Mouse (Mus musculus) gastrocnemius, postnatal 25 days (tissue): ENCODE measurements around the gene Tmcc2. TPM values are rescaled to one million over a fixed set of nuclear protein-coding genes. Genes with fewer than 3 reads are reported as not detected.

Source experiments
- DNase-seq: peaks from one replicate; pipeline ENCODE4 v3.0.0; 2022
- total RNA-seq, 2 experiments: library from RNA; stranded (reverse); gene quantifications; 1 replicate in 1 of 2; 2 replicates in 1 of 2; pipeline ENCODE4 v1.2.3; 2021

The Tmcc2 gene
- total RNA-seq, 2 experiments from 2014 or later: 23.3 to 25.1 TPM

GRCm38 (mm10) chr1:132315889-132316624 is 75.0 kb downstream of the Tmcc2 start, which contains the start of gene Nuak2:
Nuak2 (plus strand) TSS chr1:132316126.
- peak; percentile 86 for DNase-seq

- DNase-seq: no peak
Observed at GRCm38 (mm10) chr1:132312703-132313102, 78.4 kb downstream of the Tmcc2 start.

GRCm38 (mm10) chr1:132312043-132312442 is 79.0 kb downstream of the Tmcc2 start:
- no peak for DNase-seq

DNA sequence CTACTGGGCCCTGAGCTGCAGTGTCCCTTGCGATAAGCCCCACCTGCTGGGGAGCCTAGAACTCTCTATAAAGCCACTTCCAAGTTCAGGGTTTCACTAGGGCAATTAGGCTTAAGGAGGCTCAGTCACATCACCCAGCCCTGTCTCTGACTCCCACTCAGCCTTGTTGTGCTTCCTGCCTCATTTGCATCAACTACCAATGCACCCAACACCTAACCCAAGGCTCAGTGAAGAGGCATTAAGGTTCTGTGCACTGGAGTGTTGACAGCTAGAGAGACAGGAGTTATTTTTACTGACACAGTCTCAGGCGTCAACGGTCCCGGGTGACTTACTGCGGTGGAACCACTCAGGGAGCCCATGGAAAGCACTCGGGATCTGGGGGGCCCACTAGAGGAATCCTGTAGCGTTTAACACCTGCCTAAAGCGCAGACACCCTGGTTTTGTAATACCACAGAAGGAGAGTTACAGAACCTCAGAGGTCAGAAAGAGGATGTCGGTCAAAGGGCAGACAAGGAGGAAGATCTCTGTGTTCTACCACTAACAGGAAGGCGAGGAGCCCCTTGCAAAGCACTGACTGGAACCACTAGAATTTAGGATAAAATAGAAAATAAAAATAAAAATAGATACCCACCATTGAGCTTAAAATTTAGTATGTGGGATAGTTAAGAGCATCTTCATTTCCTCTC is 79.8 kb downstream of the Tmcc2 start:
- DNase-seq: no peak

- DNase-seq: no peak
Observed at GRCm38 (mm10) chr1:132310754-132311153, 80.3 kb downstream of the Tmcc2 start.

DNA sequence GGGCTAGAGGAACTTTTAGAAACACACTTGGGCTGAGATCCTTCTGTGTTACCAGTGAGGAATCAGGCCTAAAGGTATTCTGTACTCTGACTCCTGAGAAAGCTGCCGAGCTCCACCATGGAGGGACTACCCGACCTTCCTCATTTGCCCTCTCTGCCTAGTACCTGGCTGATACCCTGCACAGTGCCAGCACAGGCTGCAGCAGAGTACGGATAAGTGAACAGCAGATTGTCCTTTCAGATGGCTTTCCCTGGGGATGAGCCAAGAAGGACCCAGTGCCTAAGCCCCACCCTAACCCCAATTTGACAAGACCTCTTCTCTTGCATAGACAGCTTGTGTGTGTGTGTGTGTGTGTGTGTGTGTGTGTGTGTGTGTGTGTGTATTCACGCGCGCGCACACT is 82.4 kb downstream of the Tmcc2 start:
- DNase-seq: no peak

GRCm38 (mm10) chr1:132307962-132308361 is 83.1 kb downstream of the Tmcc2 start:
- DNase-seq: no peak

- DNase-seq: no peak
Observed at GRCm38 (mm10) chr1:132306808-132307207, 84.3 kb downstream of the Tmcc2 start.

Other genes starting within 250 kb of the Tmcc2 start
- gene Lemd1, start 199.8 kb downstream of the Tmcc2 start, total RNA-seq: not detected
- not detected for gene AC124108.1, start 199.8 kb downstream of the Tmcc2 start, total RNA-seq
- not detected for gene Gm10188, start 161.5 kb downstream of the Tmcc2 start, total RNA-seq
- under 1 TPM; 0.16 to 0.26 TPM for gene Klhdc8a, start 92.7 kb downstream of the Tmcc2 start, total RNA-seq
- 1 to 10 TPM in 1 of 2 experiments, under 1 TPM in 1; 0.79 to 1.3 TPM for gene Nuak2, start 75.2 kb downstream of the Tmcc2 start, total RNA-seq
- gene Dstyk, start 26.3 kb upstream of the Tmcc2 start, total RNA-seq: 1 to 10 TPM; 9.2 to 10.0 TPM
- gene Rbbp5, start 86.1 kb upstream of the Tmcc2 start, total RNA-seq: 10 to 100 TPM; 17.6 to 21.4 TPM
- 1 to 10 TPM in 1 of 2 experiments, under 1 TPM in 1; 0.94 to 1.2 TPM for gene Tmem81, start 114.9 kb upstream of the Tmcc2 start, total RNA-seq
- under 1 TPM; 0.05 to 0.35 TPM for gene Cntn2, start 152.0 kb upstream of the Tmcc2 start, total RNA-seq